Mouse (Mus musculus) thymus, adult 2 months (tissue): ENCODE results near the gene Schip1. TPM values are rescaled to one million over a fixed set of nuclear protein-coding genes. Genes with fewer than 3 reads are reported as not detected.
"Not testable (repeated sequence)": the region's sequence is repeated elsewhere in the genome, so short reads cannot be mapped to it uniquely, and the experiment has no call there.

Experiments used
- DNase-seq: peaks from one replicate; pipeline ENCODE4 v3.0.0; 2021
- H3K27ac ChIP-seq: fragments of 200-500 bp; 2 replicates; pipeline ENCODE4 v1.5.1; 2012; ENCODE audit warnings: low read length, control low read depth; ENCODE audit not compliant: control insufficient read depth, insufficient read depth
- H3K27me3 ChIP-seq: fragments of 200-500 bp; 2 replicates; pipeline ENCODE4 v1.6.1; 2012; ENCODE audit warnings: mild to moderate bottlenecking, low read length, moderate library complexity, mixed read lengths; ENCODE audit not compliant: control insufficient read depth, insufficient read depth
- H3K36me3 ChIP-seq: fragments of 200-500 bp; 2 replicates; pipeline ENCODE4 v1.6.1; 2012; ENCODE audit warnings: mild to moderate bottlenecking, low read length, moderate library complexity; ENCODE audit not compliant: control insufficient read depth, insufficient read depth
- H3K4me1 ChIP-seq: fragments of 200-500 bp; replicated peaks from 2 replicates; pipeline ENCODE4 v1.6.1; 2012; ENCODE audit warnings: low read length; ENCODE audit not compliant: control insufficient read depth, insufficient read depth
- H3K4me3 ChIP-seq: fragments of 200-500 bp; 2 replicates; pipeline ENCODE4 v1.5.1; 2012; ENCODE audit warnings: mild to moderate bottlenecking, low read length, control low read depth, moderate library complexity; ENCODE audit not compliant: control insufficient read depth, insufficient read depth
- CTCF ChIP-seq: fragments of 200-500 bp; IDR thresholded peaks from 2 replicates; pipeline ENCODE4 v1.5.1; 2012; ENCODE audit warnings: mild to moderate bottlenecking, control low read depth, low read length, moderate library complexity, borderline replicate concordance; ENCODE audit not compliant: control insufficient read depth, poor library complexity, insufficient read depth; ENCODE audit errors: extremely low read depth
- POLR2A ChIP-seq: fragments of 200-500 bp; IDR thresholded peaks from 2 replicates; pipeline ENCODE4 v1.6.1; 2012; ENCODE audit warnings: mild to moderate bottlenecking, low read length, control low read depth, moderate library complexity; ENCODE audit not compliant: control insufficient read depth, poor library complexity, insufficient read depth; ENCODE audit errors: extremely low read depth
- WGBS: fragments of 180-500 bp; shearing (Covaris S2); methylation state at CpG from one replicate; pipeline ENCODE4 v1.1.7; 2018; 5-methylcytosine and 5-hydroxymethylcytosine counted together
- polyA plus RNA-seq: library from polyadenylated mRNA; depleted of rRNA; stranded (reverse); fragments of >200 nt; gene quantifications from 2 replicates; pipeline ENCODE4 v1.2.3, GENCODE M21; 2012

Schip1 gene
- polyA plus RNA-seq, 1 experiment: 3.2 TPM

DNA sequence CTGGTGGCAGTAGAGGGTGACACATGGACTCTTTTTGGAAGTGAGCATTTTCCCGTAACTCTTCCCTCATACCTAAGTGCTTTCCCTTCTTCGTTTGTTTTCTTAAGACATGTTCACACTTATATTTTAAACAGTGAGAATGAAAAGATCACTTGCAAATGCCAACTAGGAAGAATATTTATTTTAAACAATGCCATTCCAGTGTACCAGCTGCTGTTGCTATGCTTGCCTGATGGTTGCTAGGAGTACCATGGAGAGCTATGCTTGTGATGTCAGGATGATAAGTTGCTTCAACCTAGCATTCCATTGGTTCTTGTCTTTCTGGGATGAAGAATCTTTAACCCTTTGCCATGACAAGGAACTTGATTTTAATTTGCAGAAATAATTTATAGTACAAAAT lies 20.4 kb downstream of the Schip1 start:
- no peak for TF ChIP-seq POLR2A
- no peak for TF ChIP-seq CTCF
- H3K27ac ChIP-seq: no peak overlapping the region
- 95% methylated on average over 2 of the region's 2 CpGs for WGBS
- no peaks in the 10 kb centered on the region for H3K36me3 ChIP-seq
- no peak overlapping the region for H3K4me3 ChIP-seq
- H3K4me1 ChIP-seq: no peaks in the 10 kb centered on the region
- no peaks in the 10 kb centered on the region for H3K27me3 ChIP-seq
- DNase-seq: no peak

DNA sequence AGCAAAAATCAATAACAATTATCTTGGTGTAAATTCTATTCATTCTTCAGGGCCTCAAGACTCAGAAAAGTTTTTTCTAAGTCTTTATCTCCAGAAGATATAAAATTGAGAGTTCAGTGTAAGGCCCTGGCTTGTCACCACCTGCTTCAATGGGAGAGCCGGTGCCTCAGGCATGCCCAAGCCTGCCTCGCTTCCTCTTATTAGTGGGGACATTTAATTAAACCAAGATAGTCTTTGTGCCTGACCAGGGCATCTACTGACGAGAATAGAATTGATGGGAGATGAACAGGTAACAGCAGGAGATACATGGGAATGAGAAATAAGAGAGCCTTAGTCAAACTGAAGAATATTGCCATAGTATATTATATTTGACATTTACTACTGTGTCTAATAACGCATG lies 27.5 kb downstream of the Schip1 start:
- WGBS: 87% methylated on average over 4 of the region's 4 CpGs
- Histone ChIP-seq H3K4me3 (no peak overlapping the region), H3K27ac (no peak overlapping the region), H3K27me3 (no peaks in the 10 kb centered on the region), H3K4me1 (no peaks in the 10 kb centered on the region), H3K36me3 (no peaks in the 10 kb centered on the region)
- no peak for TF ChIP-seq POLR2A
- TF ChIP-seq CTCF: no peak
- DNase-seq: no peak

DNA sequence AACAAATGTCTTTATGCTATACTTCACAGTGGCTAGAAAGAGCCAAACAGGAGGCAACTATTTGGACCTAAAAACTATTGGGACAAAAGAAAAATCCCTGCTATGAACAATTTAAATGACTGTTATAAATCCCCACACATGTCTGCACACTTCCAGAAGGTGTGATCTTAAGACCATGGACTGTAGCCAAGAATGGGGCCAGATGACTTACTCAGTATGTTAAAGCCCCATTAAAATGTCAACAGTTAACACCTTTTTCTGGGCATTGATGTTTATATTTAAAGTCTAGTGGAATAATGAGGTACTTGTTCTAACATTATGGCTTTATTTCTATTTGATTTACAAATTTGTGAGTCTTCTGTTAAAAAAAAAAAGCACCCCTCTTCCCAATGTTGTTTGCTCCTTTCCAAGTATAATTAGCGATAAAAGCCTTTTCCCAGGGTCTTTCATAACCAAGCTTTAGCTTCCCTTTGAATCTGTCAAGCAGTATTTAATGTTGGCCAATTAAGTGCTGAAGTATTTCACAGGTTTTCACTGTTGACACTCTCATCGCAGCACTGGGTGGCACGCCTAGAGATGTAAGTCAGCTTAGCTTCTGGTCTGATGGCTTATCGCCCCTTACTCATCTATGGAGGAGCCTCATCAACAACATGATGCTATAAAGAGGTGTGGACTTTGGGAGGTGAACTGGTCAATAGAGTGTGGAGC lies 32.3 kb downstream of the Schip1 start:
- DNase-seq: no peak
- Histone ChIP-seq H3K4me3 (no peak overlapping the region), H3K27ac (no peak overlapping the region), H3K36me3 (no peaks in the 10 kb centered on the region), H3K27me3 (no peaks in the 10 kb centered on the region), H3K4me1 (no peaks in the 10 kb centered on the region)
- no peak for TF ChIP-seq POLR2A
- TF ChIP-seq CTCF: no peak
- 83% methylated on average over 4 of the region's 4 CpGs for WGBS

DNA sequence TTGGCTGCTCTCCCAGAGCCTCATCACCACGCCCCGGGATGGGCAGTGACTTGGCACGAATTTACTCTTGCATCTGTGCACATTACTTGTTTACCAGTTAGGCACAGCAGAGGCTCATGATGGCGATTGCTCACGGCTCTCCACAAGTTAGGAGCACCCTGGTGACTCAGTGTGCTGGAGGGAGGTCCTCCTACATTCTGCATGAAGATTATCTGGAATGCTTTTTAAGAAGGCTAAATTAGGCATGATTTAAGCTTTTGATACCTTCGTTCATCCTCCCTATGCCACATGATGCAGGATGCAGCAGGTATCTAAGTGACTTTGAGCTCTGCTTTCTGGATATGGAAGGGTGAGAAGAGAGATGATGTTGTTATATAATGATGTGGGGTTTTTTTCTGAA lies 35.0 kb downstream of the Schip1 start:
- H3K36me3 ChIP-seq: not testable (repeated sequence)
- WGBS: 92% methylated on average over 6 of the region's 6 CpGs

DNA sequence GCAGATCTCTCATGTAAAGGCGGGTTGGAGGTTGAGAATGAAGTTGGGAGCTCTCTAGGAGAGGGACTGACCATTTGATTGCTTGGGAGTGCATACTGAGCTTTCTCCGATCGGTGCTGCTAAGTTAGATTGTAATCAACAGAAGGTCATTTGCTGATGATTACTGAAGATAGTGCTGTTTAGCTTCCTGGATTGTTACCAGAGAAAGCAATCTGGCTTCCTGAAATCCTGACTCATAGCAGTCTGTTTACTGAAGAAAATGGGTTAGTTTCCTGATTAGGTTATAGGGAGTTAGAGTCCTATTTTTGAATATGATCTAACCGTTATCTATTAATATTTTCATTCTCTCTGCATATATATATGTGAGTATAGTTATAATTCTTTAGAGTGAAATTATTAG lies 36.7 kb downstream of the Schip1 start:
- 51% methylated on average over 4 of the region's 4 CpGs for WGBS
- Histone ChIP-seq H3K4me3 (no peak overlapping the region), H3K4me1 (no peaks in the 10 kb centered on the region), H3K27me3 (no peaks in the 10 kb centered on the region), H3K27ac (no peak overlapping the region), H3K36me3 (no peaks in the 10 kb centered on the region)
- no peak for DNase-seq
- TF ChIP-seq POLR2A: no peak
- TF ChIP-seq CTCF: no peak

More for the DNA sequence above, 35.0 kb downstream of the Schip1 start:
- H3K4me1 ChIP-seq, H3K27me3 ChIP-seq, H3K4me3 ChIP-seq, H3K27ac ChIP-seq, DNase-seq: not testable (repeated sequence)

DNA sequence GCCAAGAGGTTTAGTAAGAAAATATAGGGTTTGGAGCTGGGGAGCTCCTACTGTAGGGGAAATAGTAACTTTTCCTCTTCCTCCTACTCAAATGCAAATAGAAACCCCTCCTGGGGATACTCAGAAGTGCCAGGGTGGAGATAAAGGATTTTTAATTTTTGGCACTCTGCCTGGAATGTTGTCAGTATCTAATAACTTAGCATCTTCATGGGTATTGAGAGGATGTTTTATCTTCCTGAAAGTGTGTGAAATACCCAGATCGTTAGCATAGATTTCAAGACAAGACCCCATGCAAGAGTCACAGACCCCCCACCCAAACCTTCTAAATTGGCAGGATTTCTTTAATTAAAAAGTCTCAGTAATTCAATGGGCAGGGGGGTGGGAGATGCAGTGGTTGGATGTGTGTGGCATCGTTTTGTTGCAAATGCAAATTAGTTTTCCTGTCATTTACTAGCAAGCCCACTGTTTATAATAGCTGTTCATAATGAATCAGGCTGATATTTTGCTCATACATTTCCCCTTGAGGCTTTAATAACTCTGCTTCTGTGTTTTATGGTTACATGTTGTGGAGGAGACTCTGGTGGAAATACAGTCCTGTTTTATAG lies 40.6 kb downstream of the Schip1 start:
- Histone ChIP-seq H3K4me1 (no peaks in the 10 kb centered on the region), H3K27ac (no peak overlapping the region), H3K27me3 (no peaks in the 10 kb centered on the region), H3K36me3 (no peaks in the 10 kb centered on the region), H3K4me3 (no peak overlapping the region)
- 79% methylated on average over 2 of the region's 2 CpGs for WGBS
- no peak for TF ChIP-seq CTCF
- no peak for TF ChIP-seq POLR2A
- no peak for DNase-seq

DNA sequence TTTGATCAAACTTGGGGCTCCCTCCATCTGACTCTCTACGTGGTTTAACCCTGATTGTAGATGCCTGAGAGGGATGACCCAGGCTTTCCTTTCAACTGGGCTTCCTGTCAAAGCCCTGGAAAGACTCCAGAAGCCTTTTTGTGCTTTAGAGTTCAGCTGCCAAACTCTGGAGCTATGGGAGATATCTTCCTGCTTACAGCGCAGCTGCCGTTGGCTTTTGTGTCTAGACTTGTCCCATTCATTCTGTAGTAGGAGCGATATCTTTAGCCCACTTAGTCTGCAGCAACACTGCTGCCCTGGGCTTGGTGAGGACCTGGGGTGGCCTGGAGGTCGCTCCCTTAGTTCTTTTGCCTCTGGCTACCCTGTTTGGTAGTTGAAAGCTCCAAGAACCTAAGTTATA lies 56.7 kb downstream of the Schip1 start:
- DNase-seq: no peak
- WGBS: 60% methylated on average over 5 of the region's 5 CpGs
- no peak overlapping the region for H3K27ac ChIP-seq

More for the DNA sequence above, 56.7 kb downstream of the Schip1 start:
- Histone ChIP-seq H3K4me3 (no peak overlapping the region), H3K27me3 (no peaks in the 10 kb centered on the region), H3K36me3 (no peaks in the 10 kb centered on the region), H3K4me1 (no peaks in the 10 kb centered on the region)
- TF ChIP-seq POLR2A (no peak), CTCF (no peak)
